Mouse (Mus musculus) left cerebral cortex, postnatal 14 days (tissue): Measurements from ENCODE around the gene Tox2. TPM values are rescaled to one million over a fixed set of nuclear protein-coding genes. Genes with fewer than 3 reads are reported as not detected.

Source experiments
- DNase-seq, 2 experiments: peaks; one replicate each; pipeline ENCODE4 v3.0.0; 2021 to 2022; ENCODE audit warnings: low spot score in 2 of 2, mixed read lengths in 1 of 2
- intact Hi-C: fragments of 180-260 bp; cut with DNase I; formaldehyde crosslinking; loops from one replicate; pipeline ENCODE4 v1.15.1; 2025
- total RNA-seq, 2 experiments: library from RNA; stranded (reverse); gene quantifications; 2 replicates each; pipeline ENCODE4 v1.2.3; 2021

Tox2 gene
- total RNA-seq, 2 experiments from 2014 or later, result 22.0 to 27.4 TPM

- intact Hi-C loops, result no loop called here
- DNase-seq, result peak in 1 of 2 experiments; percentile 13
These were observed 94.2 kb downstream of the Tox2 start for GRCm38 (mm10) chr2:163296999-163297630.

GRCm38 (mm10) chr2:163300069-163301060 lies 97.4 kb downstream of the Tox2 start:
- peak; percentile 23 to 24 for DNase-seq
- intact Hi-C loops, result loop anchor here (10.0 kb wide), 1 partner anchor 56 kb away; no protein-coding TSS in a partner anchor

- no peak for DNase-seq
- intact Hi-C loops, result loop anchor here (10.0 kb wide), 1 partner anchor 57 kb away; no protein-coding TSS in a partner anchor
These were observed 98.7 kb downstream of the Tox2 start for GRCm38 (mm10) chr2:163301641-163302040.

GRCm38 (mm10) chr2:163303037-163303436 lies 100.1 kb downstream of the Tox2 start:
- DNase-seq, result no peak
- intact Hi-C loops, result loop anchor here (10.0 kb wide), 1 partner anchor 58 kb away; no protein-coding TSS in a partner anchor

- DNase-seq, result peak; percentile 57 to 81
- intact Hi-C loops, result loop anchor here (10.0 kb wide), 1 partner anchor 65 kb away; no protein-coding TSS in a partner anchor
These were observed 106.5 kb downstream of the Tox2 start for GRCm38 (mm10) chr2:163309376-163309775.

GRCm38 (mm10) chr2:163310163-163310688 lies 107.3 kb downstream of the Tox2 start:
- DNase-seq, result no peak
- intact Hi-C loops, result no loop called here

- intact Hi-C loops, result no loop called here
- no peak for DNase-seq
These were observed 114.4 kb downstream of the Tox2 start for GRCm38 (mm10) chr2:163317281-163317680.

- no peak for DNase-seq
- intact Hi-C loops, result no loop called here
These were observed 115.9 kb downstream of the Tox2 start for GRCm38 (mm10) chr2:163318777-163319176.

- intact Hi-C loops, result no loop called here
- no peak for DNase-seq
These were observed 120.2 kb downstream of the Tox2 start for GRCm38 (mm10) chr2:163323163-163323562.

- intact Hi-C loops, result loop anchor here (1.0 to 5.0 kb wide), 2 partner anchors 229 to 283 kb away; no protein-coding TSS in a partner anchor
- peak; percentile 75 to 76 for DNase-seq
These were observed 127.8 kb downstream of the Tox2 start for GRCm38 (mm10) chr2:163330742-163331141.

GRCm38 (mm10) chr2:163331423-163331822 lies 128.5 kb downstream of the Tox2 start:
- DNase-seq, result no peak
- intact Hi-C loops, result loop anchor here (5.0 kb wide), 1 partner anchor 284 kb away; no protein-coding TSS in a partner anchor

- intact Hi-C loops, result loop anchor here (5.0 kb wide), 1 partner anchor 285 kb away; no protein-coding TSS in a partner anchor
- peak; percentile 54 to 77 for DNase-seq
These were observed 129.6 kb downstream of the Tox2 start for GRCm38 (mm10) chr2:163332368-163333055.

- DNase-seq, result peak; percentile 57 to 71
- intact Hi-C loops, result loop anchor here (1.0 to 5.0 kb wide), 2 partner anchors 61 to 418 kb away; no protein-coding TSS in a partner anchor
These were observed 137.3 kb downstream of the Tox2 start for GRCm38 (mm10) chr2:163340263-163340662.

GRCm38 (mm10) chr2:163343671-163344070 lies 140.7 kb downstream of the Tox2 start:
- DNase-seq, result peak; percentile 19 to 28
- intact Hi-C loops, result loop anchor here (5.0 kb wide), 1 partner anchor 421 kb away; no protein-coding TSS in a partner anchor

GRCm38 (mm10) chr2:163344976-163345660 lies 142.2 kb downstream of the Tox2 start:
- intact Hi-C loops, result loop anchor here (5.0 kb wide), 1 partner anchor 423 kb away; no protein-coding TSS in a partner anchor
- no peak for DNase-seq

- DNase-seq, result no peak
- intact Hi-C loops, result no loop called here
These were observed 143.6 kb downstream of the Tox2 start for GRCm38 (mm10) chr2:163346497-163346896.

- intact Hi-C loops, result no loop called here
- DNase-seq, result no peak
These were observed 144.7 kb downstream of the Tox2 start for GRCm38 (mm10) chr2:163347517-163348184.

- intact Hi-C loops, result no loop called here
- DNase-seq, result no peak
These were observed 145.8 kb downstream of the Tox2 start for GRCm38 (mm10) chr2:163348677-163349076.
